Mouse (Mus musculus) Muller cell, postnatal 12 days (primary cell): Measurements from ENCODE around the gene Gtf2h3.

Experiments
- DNase-seq: peaks from one replicate; pipeline ENCODE4 v3.0.0-alpha.2; 2015; ENCODE audit errors: inconsistent ontology term

Gene Gtf2h3

GRCm38 (mm10) chr5:124636694-124637093, 57.8 kb downstream of the Gtf2h3 start:
- DNase-seq = no peak

- no peak for DNase-seq
These were observed 58.4 kb downstream of the Gtf2h3 start for GRCm38 (mm10) chr5:124637300-124637699.

- DNase-seq = no peak
These were observed 58.9 kb downstream of the Gtf2h3 start for GRCm38 (mm10) chr5:124637836-124638235.
